Mouse (Mus musculus): ENCODE data around the gene Rad51ap2. TPM values are rescaled to one million over a fixed set of nuclear protein-coding genes. Genes with fewer than 3 reads are reported as not detected.

Gene Rad51ap2
- polyA plus RNA-seq (2014; fragmentation: Illumina TruSeq; extraction: RNeasy Lipid Tissue Mini Kit (QIAGEN cat#74804); ENCODE audit: low read depth, low replicate concordance), result 0.23 TPM

DNA sequence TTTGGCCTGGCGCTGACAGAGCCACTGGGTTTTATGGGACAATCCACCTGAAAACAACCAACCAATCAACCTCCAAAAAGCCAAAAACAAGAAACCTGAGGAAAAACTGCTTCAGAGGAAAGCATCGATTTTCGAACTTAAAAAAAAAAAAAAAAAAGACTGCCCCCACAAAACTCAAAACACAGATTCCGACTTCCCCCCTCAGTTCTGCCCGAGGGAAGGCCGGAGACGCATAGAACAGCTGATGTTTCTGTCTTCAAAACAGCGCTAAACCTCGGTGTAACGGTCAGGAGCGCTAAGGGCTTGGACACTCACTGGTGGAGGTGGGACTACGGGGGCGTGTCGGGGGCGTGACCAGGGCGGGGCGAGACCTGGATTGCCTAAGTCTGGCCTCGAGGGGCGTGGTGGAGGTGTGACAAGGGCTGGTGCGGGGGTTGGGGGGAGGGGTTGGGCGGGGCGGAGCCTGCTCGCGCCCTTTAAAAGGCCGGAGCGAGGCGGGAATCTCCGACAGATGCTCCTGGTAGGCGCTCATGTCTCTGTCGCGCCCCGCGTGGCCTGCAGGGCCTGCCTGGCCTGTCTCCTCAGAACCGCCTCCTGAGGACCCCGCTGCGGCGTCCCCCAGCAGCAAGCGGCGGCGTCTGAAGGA, at the start of gene Rad51ap2:
Gene Rad51ap2 (plus strand): TSS at position 531 of the 646 bp plus-strand sequence.

DNA sequence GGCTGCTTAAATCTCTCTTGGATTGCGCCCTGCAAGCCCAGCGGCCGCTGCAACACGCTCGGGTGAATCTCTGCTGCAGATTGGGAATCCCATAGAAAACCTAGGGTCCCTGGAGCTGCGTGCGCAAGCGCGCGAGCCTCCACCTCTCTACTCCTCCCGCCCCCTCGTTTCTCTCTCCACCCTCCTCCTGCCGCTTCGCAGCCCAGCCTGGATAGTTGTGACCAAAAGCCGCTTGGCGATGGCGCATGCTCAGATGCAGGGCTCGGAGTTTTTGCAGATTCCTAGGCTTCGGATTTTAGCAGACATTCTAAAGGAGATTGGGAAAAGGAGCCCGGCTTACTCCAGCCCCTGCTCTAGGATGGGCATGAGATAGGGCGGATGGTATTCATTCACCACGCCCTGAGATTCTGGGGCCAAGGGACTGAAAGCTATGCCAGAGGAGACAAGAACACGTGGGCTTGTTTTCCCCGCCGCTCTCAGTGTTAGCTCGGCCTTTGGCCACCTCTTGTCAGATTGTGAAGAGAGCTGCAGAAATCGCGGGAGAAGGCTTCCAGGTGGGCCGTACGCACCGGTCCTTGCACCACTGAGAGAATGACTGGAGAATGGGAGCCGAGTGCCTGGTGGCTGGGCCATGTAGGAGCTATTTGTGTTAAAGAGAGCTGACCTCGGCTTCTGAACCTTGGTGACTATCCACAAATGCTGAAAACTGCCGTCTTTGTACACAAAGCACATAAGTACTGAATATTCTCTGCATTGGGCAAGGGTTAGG, 19.2 kb upstream of the Rad51ap2 start, which contains the start of gene Vsnl1:
Gene Vsnl1 (minus strand): TSS at position 117 of the 769 bp plus-strand sequence.

Other genes with a start within 250 kb of the Rad51ap2 start
- gene Msgn1, start 247.1 kb upstream of the Rad51ap2 start, polyA plus RNA-seq (2014; fragmentation: Illumina TruSeq; extraction: RNeasy Lipid Tissue Mini Kit (QIAGEN cat#74804); ENCODE audit: low read depth, low replicate concordance), result not detected
- gene Gen1, start 190.3 kb upstream of the Rad51ap2 start, polyA plus RNA-seq (2014; fragmentation: Illumina TruSeq; extraction: RNeasy Lipid Tissue Mini Kit (QIAGEN cat#74804); ENCODE audit: low read depth, low replicate concordance), result 4.3 TPM
- gene Smc6, start 190.2 kb upstream of the Rad51ap2 start, polyA plus RNA-seq (2014; fragmentation: Illumina TruSeq; extraction: RNeasy Lipid Tissue Mini Kit (QIAGEN cat#74804); ENCODE audit: low read depth, low replicate concordance), result 109 TPM
- 117 TPM for gene Vsnl1, start 19.5 kb upstream of the Rad51ap2 start, polyA plus RNA-seq (2014; fragmentation: Illumina TruSeq; extraction: RNeasy Lipid Tissue Mini Kit (QIAGEN cat#74804); ENCODE audit: low read depth, low replicate concordance)

Data from adrenal gland, adult 10 weeks (tissue).